In genomic region chr10:67057696-67058095, GRCm38 (mm10) we compare ENCODE assay signal across 10 mouse cellular contexts. TPM values are rescaled to one million over a fixed set of nuclear protein-coding genes. Genes with fewer than 3 reads are reported as not detected.
DNase-seq lines count a peak whose midpoint lies in the region; ATAC-seq and TF ChIP-seq lines count a peak whose summit lies in the region.
"Had no signal": no experiment of that assay in that cellular context is flagged by ENCODE, and none has a peak within 500 bp of the region (broad histone marks: within the 10 kb centered on the region; RNA-seq: fewer than 3 reads in every experiment).

No protein-coding gene starts in this region.

- no peak for ATAC-seq in forebrain, embryonic 16.5 days
- ATAC-seq in forebrain, embryonic 14.5 days: no peak
- no peak for ATAC-seq in hindbrain, embryonic 15.5 days (ENCODE audit: low FRiP score, low read depth)
- no peak for ATAC-seq in midbrain, postnatal 0 days (ENCODE audit: low FRiP score)
- no peak for ATAC-seq in midbrain, embryonic 14.5 days (ENCODE audit: low FRiP score, low TSS enrichment)
- no peak for ATAC-seq in stomach, embryonic 16.5 days (ENCODE audit: insufficient read depth, low FRiP score)
- ATAC-seq: intestine, embryonic 16.5 days; midbrain, embryonic 13.5 days had no signal

- H3K9ac ChIP-seq in forebrain, embryonic 16.5 days (replicated peaks; ENCODE audit: low read depth, low read length): no peak overlapping the region
- no peak overlapping the region for H3K9ac ChIP-seq in forebrain, embryonic 14.5 days (ENCODE audit: low read length)
- no peak overlapping the region for H3K9ac ChIP-seq in hindbrain, embryonic 15.5 days
- no peak overlapping the region for H3K9ac ChIP-seq in midbrain, postnatal 0 days (replicated peaks; ENCODE audit: low read length, poor library complexity, severe bottlenecking)
- no peak overlapping the region for H3K9ac ChIP-seq in midbrain, embryonic 14.5 days (replicated peaks; ENCODE audit: low read length)
- no peak overlapping the region for H3K9ac ChIP-seq in stomach, embryonic 16.5 days (ENCODE audit: low read length)
- H3K9ac ChIP-seq: midbrain, embryonic 13.5 days had no signal

- H3K9me3 ChIP-seq in forebrain, embryonic 16.5 days (ENCODE audit: control insufficient read depth, low read length): no peaks in the 10 kb centered on the region
- no peaks in the 10 kb centered on the region for H3K9me3 ChIP-seq in forebrain, embryonic 14.5 days (replicated peaks; ENCODE audit: control insufficient read depth, low read length)
- no peaks in the 10 kb centered on the region for H3K9me3 ChIP-seq in hindbrain, embryonic 15.5 days
- H3K9me3 ChIP-seq in hindbrain, embryonic 10.5 days: no peaks in the 10 kb centered on the region
- H3K9me3 ChIP-seq in midbrain, postnatal 0 days (ENCODE audit: low read length): no peaks in the 10 kb centered on the region
- H3K9me3 ChIP-seq in midbrain, embryonic 14.5 days (ENCODE audit: control insufficient read depth, low read length): no peaks in the 10 kb centered on the region
- no peaks in the 10 kb centered on the region for H3K9me3 ChIP-seq in stomach, embryonic 16.5 days (replicated peaks; ENCODE audit: control insufficient read depth, low read length)
- H3K9me3 ChIP-seq: midbrain, embryonic 13.5 days had no signal

- no peak for TF ChIP-seq CTCF in midbrain, postnatal 0 days (IDR thresholded peaks at IDR 0.05)

- 85% methylated on average over 6 of the region's 6 CpGs for WGBS in forebrain, embryonic 16.5 days
- 94% methylated on average over 6 of the region's 6 CpGs for WGBS in forebrain, embryonic 14.5 days
- 95% methylated on average over 6 of the region's 6 CpGs for WGBS in hindbrain, embryonic 15.5 days
- WGBS in hindbrain, embryonic 10.5 days: 94% methylated on average over 6 of the region's 6 CpGs
- WGBS in midbrain, postnatal 0 days: 87% methylated on average over 6 of the region's 6 CpGs
- 96% methylated on average over 6 of the region's 6 CpGs for WGBS in midbrain, embryonic 14.5 days
- 93% methylated on average over 6 of the region's 6 CpGs for WGBS in stomach, embryonic 16.5 days

- DNase-seq in forebrain, embryonic 14.5 days (ENCODE audit: low spot score): no peak
- no peak for DNase-seq in hindbrain, embryonic 10.5 days (ENCODE audit: low spot score)
- DNase-seq in midbrain, postnatal 0 days (ENCODE audit: low spot score): no peak
- no peak for DNase-seq in midbrain, embryonic 14.5 days
- no peak for DNase-seq in layer of hippocampus, adult 18-20 months (ENCODE audit: low spot score in 2 of 2)

- no peaks in the 10 kb centered on the region for H3K36me3 ChIP-seq in forebrain, embryonic 16.5 days (ENCODE audit: control insufficient read depth, insufficient read depth)
- no peaks in the 10 kb centered on the region for H3K36me3 ChIP-seq in forebrain, embryonic 14.5 days (ENCODE audit: control insufficient read depth, insufficient read depth, low read length)
- no peaks in the 10 kb centered on the region for H3K36me3 ChIP-seq in hindbrain, embryonic 15.5 days
- no peaks in the 10 kb centered on the region for H3K36me3 ChIP-seq in hindbrain, embryonic 10.5 days
- H3K36me3 ChIP-seq in midbrain, postnatal 0 days (ENCODE audit: insufficient read depth, low read length): no peaks in the 10 kb centered on the region
- no peaks in the 10 kb centered on the region for H3K36me3 ChIP-seq in midbrain, embryonic 14.5 days (ENCODE audit: control insufficient read depth, insufficient read depth, low read length)
- no peaks in the 10 kb centered on the region for H3K36me3 ChIP-seq in stomach, embryonic 16.5 days (ENCODE audit: control insufficient read depth, insufficient read depth, low read length)
- H3K36me3 ChIP-seq: midbrain, embryonic 13.5 days had no signal

- H3K4me1 ChIP-seq in forebrain, embryonic 16.5 days (replicated peaks; ENCODE audit: control insufficient read depth, insufficient read depth, low read length): peaks cover 47% of the 10 kb centered on the region
- peaks cover 31% of the 10 kb centered on the region for H3K4me1 ChIP-seq in forebrain, embryonic 14.5 days (ENCODE audit: control insufficient read depth, insufficient read depth, low read length)
- H3K4me1 ChIP-seq in hindbrain, embryonic 15.5 days (replicated peaks): peaks cover 44% of the 10 kb centered on the region
- peaks cover 26% of the 10 kb centered on the region for H3K4me1 ChIP-seq in hindbrain, embryonic 10.5 days (replicated peaks)
- peaks cover 5% of the 10 kb centered on the region; the same call in 1 of the 2 replicates for H3K4me1 ChIP-seq in midbrain, postnatal 0 days (ENCODE audit: insufficient read depth, low read length)
- peaks cover 16% of the 10 kb centered on the region for H3K4me1 ChIP-seq in midbrain, embryonic 14.5 days (ENCODE audit: control insufficient read depth, insufficient read depth, low read length)
- peaks cover 55% of the 10 kb centered on the region for H3K4me1 ChIP-seq in stomach, embryonic 16.5 days (ENCODE audit: control insufficient read depth, insufficient read depth, low read length)

- no peaks in the 10 kb centered on the region for H3K27me3 ChIP-seq in forebrain, embryonic 16.5 days (replicated peaks; ENCODE audit: control insufficient read depth, insufficient read depth, low read length)
- no peaks in the 10 kb centered on the region for H3K27me3 ChIP-seq in forebrain, embryonic 14.5 days (replicated peaks; ENCODE audit: control insufficient read depth, insufficient read depth, low read length)
- H3K27me3 ChIP-seq in hindbrain, embryonic 15.5 days: no peaks in the 10 kb centered on the region
- H3K27me3 ChIP-seq in hindbrain, embryonic 10.5 days (ENCODE audit: insufficient read depth, poor library complexity, severe bottlenecking): no peaks in the 10 kb centered on the region
- H3K27me3 ChIP-seq in midbrain, postnatal 0 days (ENCODE audit: insufficient read depth, low read length): no peaks in the 10 kb centered on the region
- no peaks in the 10 kb centered on the region for H3K27me3 ChIP-seq in midbrain, embryonic 14.5 days (ENCODE audit: control insufficient read depth, insufficient read depth, low read length)
- H3K27me3 ChIP-seq in stomach, embryonic 16.5 days (ENCODE audit: control insufficient read depth, insufficient read depth, low read length): no peaks in the 10 kb centered on the region
- H3K27me3 ChIP-seq: midbrain, embryonic 13.5 days had no signal

- no peak overlapping the region for H3K4me2 ChIP-seq in forebrain, embryonic 16.5 days (ENCODE audit: low read length)
- no peak overlapping the region for H3K4me2 ChIP-seq in forebrain, embryonic 14.5 days (ENCODE audit: low read length)
- no peak overlapping the region for H3K4me2 ChIP-seq in hindbrain, embryonic 15.5 days
- no peak overlapping the region for H3K4me2 ChIP-seq in midbrain, postnatal 0 days (ENCODE audit: low read depth, low read length, poor library complexity, severe bottlenecking)
- H3K4me2 ChIP-seq in midbrain, embryonic 14.5 days (ENCODE audit: low read length): no peak overlapping the region
- no peak overlapping the region for H3K4me2 ChIP-seq in stomach, embryonic 16.5 days (ENCODE audit: low read depth, low read length)
- H3K4me2 ChIP-seq: midbrain, embryonic 13.5 days had no signal

- peak overlapping the region; percentile 17; the same call in 1 of the 2 replicates for H3K27ac ChIP-seq in forebrain, embryonic 16.5 days (ENCODE audit: low read length)
- no peak overlapping the region for H3K27ac ChIP-seq in forebrain, embryonic 14.5 days (ENCODE audit: low read depth, low read length)
- peak overlapping the region; percentile 41 for H3K27ac ChIP-seq in hindbrain, embryonic 15.5 days (replicated peaks)
- no peak overlapping the region for H3K27ac ChIP-seq in hindbrain, embryonic 10.5 days
- peak overlapping the region; percentile 38; the same call in 1 of the 2 replicates for H3K27ac ChIP-seq in midbrain, postnatal 0 days (ENCODE audit: low read depth, low read length)
- no peak overlapping the region; the same call in 1 of the 2 replicates for H3K27ac ChIP-seq in midbrain, embryonic 14.5 days (replicated peaks; ENCODE audit: low read depth, low read length)
- peak overlapping the region; percentile 66; the same call in 1 of the 2 replicates for H3K27ac ChIP-seq in stomach, embryonic 16.5 days (ENCODE audit: low read length)

- H3K4me3 ChIP-seq in forebrain, embryonic 16.5 days (replicated peaks; ENCODE audit: low read length): no peak overlapping the region
- no peak overlapping the region for H3K4me3 ChIP-seq in forebrain, embryonic 14.5 days (ENCODE audit: low read depth, low read length)
- H3K4me3 ChIP-seq in hindbrain, embryonic 15.5 days: no peak overlapping the region
- no peak overlapping the region for H3K4me3 ChIP-seq in hindbrain, embryonic 10.5 days
- no peak overlapping the region for H3K4me3 ChIP-seq in midbrain, postnatal 0 days (ENCODE audit: low read depth, low read length)
- H3K4me3 ChIP-seq in midbrain, embryonic 14.5 days (replicated peaks; ENCODE audit: low read depth, low read length): no peak overlapping the region
- no peak overlapping the region for H3K4me3 ChIP-seq in stomach, embryonic 16.5 days (replicated peaks; ENCODE audit: low read length)
- H3K4me3 ChIP-seq: midbrain, embryonic 13.5 days had no signal

RNA-seq across cellular contexts. Expression of gene Jmjd1c, which starts 38.2 kb away (rescaled TPM):
- 51.8 and 55.2 TPM in 2 replicates for polyA plus RNA-seq in forebrain, embryonic 16.5 days (2015; fragmentation: Nextera tagmentation; extraction: Ambion mirVana)
- 35.1 and 42.9 TPM in 2 replicates for polyA plus RNA-seq in forebrain, embryonic 14.5 days (2014; fragmentation: Nextera tagmentation; extraction: Ambion mirVana)
- 51.0 and 53.9 TPM in 2 replicates for polyA plus RNA-seq in hindbrain, embryonic 15.5 days (2015; fragmentation: Nextera tagmentation; extraction: Ambion mirVana)
- 32.7 and 36.7 TPM in 2 replicates for polyA plus RNA-seq in hindbrain, embryonic 10.5 days (2016; fragmentation: Nextera tagmentation; extraction: Ambion mirVana)
- total RNA-seq in midbrain, postnatal 0 days (2014; rRNA removed): 63.8 and 74.6 TPM in 2 replicates
- 33.8 and 45.1 TPM in 2 replicates for polyA plus RNA-seq in midbrain, postnatal 0 days (2015; fragmentation: Nextera tagmentation; extraction: Ambion mirVana)
- polyA plus RNA-seq in midbrain, embryonic 14.5 days (2014; fragmentation: Nextera tagmentation; extraction: Ambion mirVana): 54.4 and 56.4 TPM in 2 replicates
- polyA plus RNA-seq in stomach, embryonic 16.5 days (2015; fragmentation: Nextera tagmentation; extraction: Ambion mirVana): 26.7 and 30.3 TPM in 2 replicates
- 100 to 1,000 TPM in 1 of 2 experiments, 10 to 100 TPM in 1; 86.0 to 101 TPM for total RNA-seq in layer of hippocampus, adult 18-20 months (2021)

RNA-seq across cellular contexts. Expression of gene Reep3, which starts 39.0 kb away (rescaled TPM):
- 34.9 and 39.3 TPM in 2 replicates for polyA plus RNA-seq in forebrain, embryonic 16.5 days (2015; fragmentation: Nextera tagmentation; extraction: Ambion mirVana)
- polyA plus RNA-seq in forebrain, embryonic 14.5 days (2014; fragmentation: Nextera tagmentation; extraction: Ambion mirVana): 26.7 and 28.6 TPM in 2 replicates
- polyA plus RNA-seq in hindbrain, embryonic 15.5 days (2015; fragmentation: Nextera tagmentation; extraction: Ambion mirVana): 32.8 and 36.2 TPM in 2 replicates
- 34.7 and 35.1 TPM in 2 replicates for polyA plus RNA-seq in hindbrain, embryonic 10.5 days (2016; fragmentation: Nextera tagmentation; extraction: Ambion mirVana)
- 28.1 and 30.0 TPM in 2 replicates for total RNA-seq in midbrain, postnatal 0 days (2014; rRNA removed)
- 26.6 and 26.7 TPM in 2 replicates for polyA plus RNA-seq in midbrain, postnatal 0 days (2015; fragmentation: Nextera tagmentation; extraction: Ambion mirVana)
- polyA plus RNA-seq in midbrain, embryonic 14.5 days (2014; fragmentation: Nextera tagmentation; extraction: Ambion mirVana): 30.5 and 35.5 TPM in 2 replicates
- polyA plus RNA-seq in stomach, embryonic 16.5 days (2015; fragmentation: Nextera tagmentation; extraction: Ambion mirVana): 44.0 and 52.0 TPM in 2 replicates
- total RNA-seq in layer of hippocampus, adult 18-20 months (2021): 10 to 100 TPM; 18.0 to 20.6 TPM

Comparison
In these comparisons a context has a peak if more than half of its experiments do, and no peak if none do; other contexts are left out.
1. H3K27ac ChIP-seq: peak in forebrain, embryonic 16.5 days (single experiment), hindbrain, embryonic 15.5 days (single experiment), midbrain, postnatal 0 days (single experiment) and stomach, embryonic 16.5 days (single experiment); none in forebrain, embryonic 14.5 days (single experiment), hindbrain, embryonic 10.5 days (single experiment) and midbrain, embryonic 14.5 days (single experiment).